Mouse (Mus musculus) midbrain, embryonic 12.5 days (tissue): Measurements from ENCODE around the gene Spag6. TPM values are rescaled to one million over a fixed set of nuclear protein-coding genes. Genes with fewer than 3 reads are reported as not detected.

Experiments used
- ATAC-seq: fragments of 200-750 bp; cut with Nextera tagmentation; 2 replicates; pipeline ENCODE4 v1.8.0; 2017; ENCODE audit warnings: low read depth, moderate TSS enrichment, moderate library complexity; ENCODE audit not compliant: low FRiP score
- H3K27ac ChIP-seq: fragments of 300-500 bp; sonication (generic); replicated peaks from 2 replicates; pipeline ENCODE4 v1.5.1; 2016; ENCODE audit warnings: mild to moderate bottlenecking
- H3K27me3 ChIP-seq: fragments of 300-500 bp; sonication (generic); 2 replicates; pipeline ENCODE4 v1.6.1; 2016; ENCODE audit warnings: mild to moderate bottlenecking
- H3K36me3 ChIP-seq: fragments of 300-500 bp; sonication (generic); 2 replicates; pipeline ENCODE4 v1.6.1; 2016
- H3K4me1 ChIP-seq: fragments of 300-500 bp; sonication (generic); 2 replicates; pipeline ENCODE4 v1.6.1; 2016
- H3K4me2 ChIP-seq: fragments of 300-500 bp; sonication (generic); replicated peaks from 2 replicates; pipeline ENCODE4 v1.6.1; 2016; ENCODE audit warnings: mild to moderate bottlenecking, moderate library complexity
- H3K4me3 ChIP-seq: fragments of 300-500 bp; sonication (generic); 2 replicates; pipeline ENCODE4 v1.5.1; 2016; ENCODE audit warnings: mild to moderate bottlenecking
- H3K9ac ChIP-seq: fragments of 300-500 bp; sonication (generic); replicated peaks from 2 replicates; pipeline ENCODE4 v1.6.1; 2016; ENCODE audit warnings: mild to moderate bottlenecking, moderate library complexity
- H3K9me3 ChIP-seq: fragments of 300-500 bp; sonication (generic); 2 replicates; pipeline ENCODE4 v1.6.1; 2016; ENCODE audit warnings: mild to moderate bottlenecking
- WGBS: fragments of 180-500 bp; shearing (Covaris S2); methylation state at CpG from one replicate; pipeline ENCODE4 v1.1.7; 2016; 5-methylcytosine and 5-hydroxymethylcytosine counted together
- polyA plus RNA-seq: library from polyadenylated mRNA; unstranded; fragments of >200 nt; fragmentation: Nextera tagmentation; extraction: Ambion mirVana; gene quantifications from 2 replicates; pipeline ENCODE4 v1.2.1, GENCODE M21; 2016

Spag6 gene
- polyA plus RNA-seq, 1 experiment from 2014 or later, result 0.32 TPM

- ATAC-seq, result no peak
- Histone ChIP-seq H3K4me3 (no peak overlapping the region), H3K36me3 (no peaks in the 10 kb centered on the region), H3K27ac (no peak overlapping the region), H3K27me3 (no peaks in the 10 kb centered on the region), H3K4me1 (no peaks in the 10 kb centered on the region), H3K9me3 (no peaks in the 10 kb centered on the region), H3K9ac (no peak overlapping the region), H3K4me2 (no peak overlapping the region)
- WGBS, result 70% methylated on average over 2 of the region's 2 CpGs
Measured at GRCm38 (mm10) chr2:18756144-18756543, 62.3 kb downstream of the Spag6 start.

GRCm38 (mm10) chr2:18764846-18765245 lies 71.0 kb downstream of the Spag6 start:
- Histone ChIP-seq H3K4me3 (no peak overlapping the region), H3K4me2 (no peak overlapping the region), H3K4me1 (peaks cover 8% of the 10 kb centered on the region; the same call in 1 of the 2 replicates), H3K27ac (no peak overlapping the region), H3K36me3 (no peaks in the 10 kb centered on the region), H3K27me3 (peaks cover 4% of the 10 kb centered on the region; the same call in 1 of the 2 replicates), H3K9ac (no peak overlapping the region), H3K9me3 (no peaks in the 10 kb centered on the region)
- no peak for ATAC-seq
- WGBS, result 79% methylated on average over 2 of the region's 2 CpGs

- H3K4me3 ChIP-seq, result no peak overlapping the region
- H3K4me2 ChIP-seq, result no peak overlapping the region; the same call in 1 of the 2 replicates
- H3K9ac ChIP-seq, result no peak overlapping the region
- peaks cover 8% of the 10 kb centered on the region; the same call in 1 of the 2 replicates for H3K4me1 ChIP-seq
- H3K27ac ChIP-seq, result no peak overlapping the region
- no peaks in the 10 kb centered on the region for H3K9me3 ChIP-seq
- H3K36me3 ChIP-seq, result no peaks in the 10 kb centered on the region
- no peak for ATAC-seq
- 65% methylated on average over 12 of the region's 12 CpGs for WGBS
- peaks cover 4% of the 10 kb centered on the region; the same call in 1 of the 2 replicates for H3K27me3 ChIP-seq
Measured at GRCm38 (mm10) chr2:18765481-18766249, 71.8 kb downstream of the Spag6 start.

GRCm38 (mm10) chr2:18766441-18766820 lies 72.6 kb downstream of the Spag6 start:
- H3K36me3 ChIP-seq, result no peaks in the 10 kb centered on the region
- peaks cover 4% of the 10 kb centered on the region; the same call in 1 of the 2 replicates for H3K27me3 ChIP-seq
- H3K9me3 ChIP-seq, result peaks cover 4% of the 10 kb centered on the region; the same call in 1 of the 2 replicates
- WGBS, result 47% methylated on average over 4 of the region's 4 CpGs
- no peak for ATAC-seq
- peak overlapping the region; percentile 89 for H3K27ac ChIP-seq
- H3K4me1 ChIP-seq, result peaks cover 8% of the 10 kb centered on the region; the same call in 1 of the 2 replicates
- H3K9ac ChIP-seq, result peak overlapping the region; percentile 83
- peak overlapping the region; percentile 66 for H3K4me2 ChIP-seq
- H3K4me3 ChIP-seq, result peak overlapping the region; percentile 62

- WGBS, result under 1% methylated on average over 56 of the region's 56 CpGs
- peak; percentile 85 for ATAC-seq
- H3K36me3 ChIP-seq, result no peaks in the 10 kb centered on the region
- H3K4me1 ChIP-seq, result peaks cover 8% of the 10 kb centered on the region; the same call in 1 of the 2 replicates
- H3K9ac ChIP-seq, result peak overlapping the region; percentile 83
- peak overlapping the region; percentile 89 for H3K27ac ChIP-seq
- H3K27me3 ChIP-seq, result peaks cover 4% of the 10 kb centered on the region; the same call in 1 of the 2 replicates
- H3K4me3 ChIP-seq, result peak overlapping the region; percentile 62
- peak overlapping the region; percentile 66 for H3K4me2 ChIP-seq
- peaks cover 5% of the 10 kb centered on the region; the same call in 1 of the 2 replicates for H3K9me3 ChIP-seq
Measured at GRCm38 (mm10) chr2:18766821-18767541, 73.1 kb downstream of the Spag6 start.

- Histone ChIP-seq H3K9me3 (peaks cover 5% of the 10 kb centered on the region; the same call in 1 of the 2 replicates), H3K9ac (no peak overlapping the region), H3K36me3 (no peaks in the 10 kb centered on the region), H3K4me2 (no peak overlapping the region), H3K4me1 (peaks cover 8% of the 10 kb centered on the region; the same call in 1 of the 2 replicates), H3K4me3 (no peak overlapping the region), H3K27me3 (peaks cover 4% of the 10 kb centered on the region; the same call in 1 of the 2 replicates), H3K27ac (no peak overlapping the region)
- WGBS, result 95% methylated on average over 2 of the region's 2 CpGs
- no peak for ATAC-seq
Measured at GRCm38 (mm10) chr2:18768414-18768813, 74.6 kb downstream of the Spag6 start.

- Histone ChIP-seq H3K4me1 (no peaks in the 10 kb centered on the region), H3K9me3 (peaks cover 5% of the 10 kb centered on the region; the same call in 1 of the 2 replicates), H3K9ac (no peak overlapping the region), H3K4me3 (no peak overlapping the region), H3K27ac (no peak overlapping the region), H3K27me3 (peaks cover 21% of the 10 kb centered on the region), H3K36me3 (no peaks in the 10 kb centered on the region), H3K4me2 (no peak overlapping the region)
- WGBS, result 88% methylated on average over 8 of the region's 8 CpGs
- ATAC-seq, result no peak
Measured at GRCm38 (mm10) chr2:18772413-18772812, 78.6 kb downstream of the Spag6 start.

- Histone ChIP-seq H3K4me3 (no peak overlapping the region), H3K36me3 (no peaks in the 10 kb centered on the region), H3K4me1 (peaks cover 10% of the 10 kb centered on the region), H3K27me3 (peaks cover 25% of the 10 kb centered on the region), H3K9me3 (peaks cover 5% of the 10 kb centered on the region; the same call in 1 of the 2 replicates), H3K9ac (no peak overlapping the region), H3K27ac (no peak overlapping the region), H3K4me2 (no peak overlapping the region)
- ATAC-seq, result no peak
- 88% methylated on average over 6 of the region's 6 CpGs for WGBS
Measured at GRCm38 (mm10) chr2:18774326-18774725, 80.5 kb downstream of the Spag6 start.

- H3K27me3 ChIP-seq, result peaks cover 46% of the 10 kb centered on the region
- no peak overlapping the region for H3K4me3 ChIP-seq
- H3K4me1 ChIP-seq, result peaks cover 10% of the 10 kb centered on the region
- H3K9me3 ChIP-seq, result no peaks in the 10 kb centered on the region
- 11% methylated on average over 9 of the region's 9 CpGs for WGBS
- H3K9ac ChIP-seq, result no peak overlapping the region
- no peak overlapping the region for H3K27ac ChIP-seq
- peak overlapping the region; percentile 14 for H3K4me2 ChIP-seq
- ATAC-seq, result peak; percentile 93
- H3K36me3 ChIP-seq, result no peaks in the 10 kb centered on the region
Measured at GRCm38 (mm10) chr2:18778220-18778619, 84.4 kb downstream of the Spag6 start.

GRCm38 (mm10) chr2:18779830-18780229 lies 86.0 kb downstream of the Spag6 start:
- Histone ChIP-seq H3K4me3 (no peak overlapping the region), H3K27ac (no peak overlapping the region), H3K4me2 (no peak overlapping the region), H3K4me1 (peaks cover 10% of the 10 kb centered on the region), H3K36me3 (no peaks in the 10 kb centered on the region), H3K9me3 (no peaks in the 10 kb centered on the region), H3K27me3 (peaks cover 39% of the 10 kb centered on the region), H3K9ac (no peak overlapping the region)
- WGBS, result 83% methylated on average over 3 of the region's 3 CpGs
- ATAC-seq, result no peak

GRCm38 (mm10) chr2:18781296-18781695 lies 87.5 kb downstream of the Spag6 start:
- WGBS, result 84% methylated on average over 7 of the region's 7 CpGs
- no peaks in the 10 kb centered on the region for H3K9me3 ChIP-seq
- H3K9ac ChIP-seq, result no peak overlapping the region
- no peak for ATAC-seq
- H3K4me3 ChIP-seq, result no peak overlapping the region
- H3K27me3 ChIP-seq, result peaks cover 27% of the 10 kb centered on the region
- H3K4me2 ChIP-seq, result no peak overlapping the region
- peaks cover 10% of the 10 kb centered on the region for H3K4me1 ChIP-seq
- no peaks in the 10 kb centered on the region for H3K36me3 ChIP-seq
- no peak overlapping the region for H3K27ac ChIP-seq

GRCm38 (mm10) chr2:18794261-18794660 lies 100.4 kb downstream of the Spag6 start:
- Histone ChIP-seq H3K27me3 (peaks cover 22% of the 10 kb centered on the region), H3K4me3 (no peak overlapping the region), H3K4me1 (peaks cover 12% of the 10 kb centered on the region), H3K9me3 (no peaks in the 10 kb centered on the region), H3K36me3 (no peaks in the 10 kb centered on the region), H3K27ac (no peak overlapping the region), H3K4me2 (no peak overlapping the region), H3K9ac (no peak overlapping the region)
- no peak for ATAC-seq
- WGBS, result 84% methylated on average over 4 of the region's 4 CpGs
